Mouse (Mus musculus) spleen, adult 2 months (tissue): ENCODE results near the gene Zbtb1. TPM values are rescaled to one million over a fixed set of nuclear protein-coding genes. Genes with fewer than 3 reads are reported as not detected.

ENCODE experiments used
- DNase-seq, 2 experiments: peaks; one replicate each; pipeline versions ENCODE4 v3.0.0 to v3.0.0-alpha.2; 2012 to 2021; ENCODE audit warnings: low spot score in 2 of 2, low read depth in 1 of 2
- H3K27ac ChIP-seq: fragments of 200-500 bp; 2 replicates; pipeline ENCODE4 v1.5.1; 2012; ENCODE audit warnings: low read length, inconsistent platforms; ENCODE audit not compliant: insufficient read depth
- H3K27me3 ChIP-seq: fragments of 200-500 bp; 2 replicates; pipeline ENCODE4 v1.6.1; 2012; ENCODE audit warnings: mild to moderate bottlenecking, moderate library complexity, low read length, inconsistent platforms; ENCODE audit not compliant: control insufficient read depth, insufficient read depth
- H3K36me3 ChIP-seq: fragments of 200-500 bp; 2 replicates; pipeline ENCODE4 v1.6.1; 2012; ENCODE audit warnings: mild to moderate bottlenecking, low read length, inconsistent platforms; ENCODE audit not compliant: control insufficient read depth, insufficient read depth
- H3K4me1 ChIP-seq: fragments of 200-500 bp; 2 replicates; pipeline ENCODE4 v1.6.1; 2011; ENCODE audit warnings: inconsistent platforms; ENCODE audit not compliant: control insufficient read depth, insufficient read depth, insufficient read length
- H3K4me3 ChIP-seq: fragments of 200-500 bp; 2 replicates; pipeline ENCODE4 v1.5.1; 2011; ENCODE audit warnings: mild to moderate bottlenecking, inconsistent platforms; ENCODE audit not compliant: insufficient read depth, insufficient read length; ENCODE audit errors: extremely low read depth
- CTCF ChIP-seq: fragments of 200-500 bp; IDR thresholded peaks from 2 replicates; pipeline ENCODE4 v1.5.1; 2011; ENCODE audit warnings: mild to moderate bottlenecking, inconsistent platforms; ENCODE audit not compliant: insufficient read depth, insufficient read length, insufficient replicate concordance; ENCODE audit errors: extremely low read depth
- POLR2A ChIP-seq: fragments of 200-500 bp; IDR thresholded peaks from 2 replicates; pipeline ENCODE4 v1.6.1; 2011; ENCODE audit warnings: low read depth, low read length, inconsistent platforms
- WGBS: fragments of 180-500 bp; shearing (Covaris S2); methylation state at CpG from one replicate; pipeline ENCODE4 v1.1.7; 2018; 5-methylcytosine and 5-hydroxymethylcytosine counted together
- polyA plus RNA-seq: library from polyadenylated mRNA; depleted of rRNA; stranded (reverse); fragments of >200 nt; gene quantifications from 2 replicates; pipeline ENCODE4 v1.2.3, GENCODE M21; 2012

Gene Zbtb1
- polyA plus RNA-seq, 1 experiment = 2.1 TPM

DNA sequence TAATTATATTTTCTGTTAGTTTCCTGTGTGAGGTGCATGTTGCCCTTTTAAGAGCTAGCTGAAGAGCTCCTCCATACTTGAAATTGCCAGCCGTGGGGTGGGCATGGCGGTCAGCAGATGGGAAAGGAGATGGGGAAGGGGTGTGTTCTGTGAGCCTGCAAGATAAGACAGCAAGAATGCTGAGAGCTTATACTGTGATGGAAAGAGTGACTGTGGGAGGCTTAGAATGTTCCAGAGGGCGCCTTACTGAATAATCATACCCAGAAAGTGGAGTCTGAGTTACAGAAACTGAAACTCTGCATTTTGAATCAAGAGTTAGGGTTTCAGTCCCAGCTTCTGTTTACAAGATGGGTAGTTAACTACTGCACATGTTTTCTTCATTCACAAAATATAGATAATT, 5.4 kb downstream of the Zbtb1 start:
- no peaks in the 10 kb centered on the region for H3K27me3 ChIP-seq
- H3K27ac ChIP-seq = peak overlapping the region; percentile 54; the same call in 1 of the 2 replicates
- no peak overlapping the region for H3K4me3 ChIP-seq
- H3K36me3 ChIP-seq = no peaks in the 10 kb centered on the region
- TF ChIP-seq CTCF (no peak), POLR2A (no peak)
- WGBS = 50% methylated on average over 3 of the region's 3 CpGs
- DNase-seq = no peak
- peaks cover 25% of the 10 kb centered on the region for H3K4me1 ChIP-seq

DNA sequence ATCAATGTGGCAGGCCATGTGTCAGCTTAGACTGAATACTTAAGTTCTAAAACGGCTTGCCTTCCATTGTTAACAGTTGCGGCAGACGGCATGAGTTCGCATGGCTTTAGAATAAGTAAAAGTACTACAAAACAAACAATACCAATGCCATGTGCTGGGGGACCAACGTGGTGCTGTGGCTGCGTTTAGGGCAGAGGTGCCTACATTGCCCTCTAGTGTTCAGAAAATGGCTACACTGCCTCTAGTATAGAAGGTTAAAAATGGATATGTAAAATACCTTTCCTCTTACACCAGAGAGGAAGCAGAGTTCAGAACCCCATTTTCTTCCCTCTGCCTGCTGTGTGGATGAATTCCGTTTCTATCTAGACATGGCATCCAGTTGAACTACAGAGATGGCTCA, 6.6 kb downstream of the Zbtb1 start:
- H3K4me3 ChIP-seq = no peak overlapping the region
- peaks cover 25% of the 10 kb centered on the region for H3K4me1 ChIP-seq
- H3K36me3 ChIP-seq = no peaks in the 10 kb centered on the region
- peak overlapping the region; percentile 41 for H3K27ac ChIP-seq
- no peaks in the 10 kb centered on the region for H3K27me3 ChIP-seq
- peak in 1 of 2 experiments; percentile 49 for DNase-seq
- 18% methylated on average over 7 of the region's 7 CpGs for WGBS
- TF ChIP-seq POLR2A (no peak), CTCF (peak; percentile 64; the same call in 1 of the 2 replicates)

DNA sequence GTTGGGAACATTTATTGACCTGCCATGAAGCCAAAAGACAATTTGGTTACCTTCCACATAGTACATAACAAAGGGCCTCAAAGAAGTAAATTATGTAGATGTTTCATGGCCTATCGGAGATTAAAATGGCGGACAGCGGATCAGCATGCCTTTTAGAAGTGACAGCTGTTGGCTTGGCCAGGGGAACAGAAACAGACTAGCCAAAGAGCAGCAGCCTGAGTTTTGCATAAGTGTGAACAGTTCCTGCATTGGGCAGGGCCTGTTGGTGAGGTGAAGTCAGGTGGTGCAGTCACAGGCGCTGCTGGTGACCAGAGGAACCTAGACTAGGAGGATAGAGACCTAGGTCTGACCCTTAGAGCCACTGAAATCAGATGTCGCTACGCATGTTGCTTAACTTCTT, 7.0 kb downstream of the Zbtb1 start:
- H3K4me1 ChIP-seq = peaks cover 25% of the 10 kb centered on the region
- WGBS = 76% methylated on average over 6 of the region's 6 CpGs
- H3K27ac ChIP-seq = peak overlapping the region; percentile 41

DNA sequence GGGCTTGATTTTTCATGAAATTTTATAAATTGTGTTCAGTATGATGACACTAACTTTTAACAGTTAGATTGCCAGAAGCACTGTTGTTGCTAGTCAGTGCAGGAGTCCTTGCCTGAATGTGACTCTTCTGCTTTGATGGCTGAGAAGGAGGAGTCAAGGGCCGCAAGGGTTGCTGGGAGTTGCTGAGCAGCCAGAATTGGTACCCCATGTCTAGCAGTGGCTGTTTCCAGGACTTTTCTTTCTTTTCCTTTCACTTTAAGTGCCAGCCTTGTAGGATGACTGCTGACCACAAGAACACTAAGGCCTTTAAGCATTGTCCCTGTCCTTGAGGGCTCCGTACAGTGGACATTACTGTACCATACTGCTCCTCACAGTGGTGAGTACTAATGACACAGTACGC, 7.7 kb downstream of the Zbtb1 start:
- 86% methylated on average over 3 of the region's 3 CpGs for WGBS
- Histone ChIP-seq H3K27ac (no peak overlapping the region; the same call in 1 of the 2 replicates), H3K4me3 (no peak overlapping the region), H3K4me1 (peaks cover 20% of the 10 kb centered on the region), H3K36me3 (no peaks in the 10 kb centered on the region), H3K27me3 (no peaks in the 10 kb centered on the region)
- TF ChIP-seq POLR2A (no peak), CTCF (no peak)
- DNase-seq = no peak

More for the DNA sequence above, 7.0 kb downstream of the Zbtb1 start:
- no peak overlapping the region for H3K4me3 ChIP-seq
- H3K27me3 ChIP-seq = no peaks in the 10 kb centered on the region
- peak in 1 of 2 experiments; percentile 30 for DNase-seq
- no peaks in the 10 kb centered on the region for H3K36me3 ChIP-seq
- TF ChIP-seq CTCF (no peak), POLR2A (no peak)

DNA sequence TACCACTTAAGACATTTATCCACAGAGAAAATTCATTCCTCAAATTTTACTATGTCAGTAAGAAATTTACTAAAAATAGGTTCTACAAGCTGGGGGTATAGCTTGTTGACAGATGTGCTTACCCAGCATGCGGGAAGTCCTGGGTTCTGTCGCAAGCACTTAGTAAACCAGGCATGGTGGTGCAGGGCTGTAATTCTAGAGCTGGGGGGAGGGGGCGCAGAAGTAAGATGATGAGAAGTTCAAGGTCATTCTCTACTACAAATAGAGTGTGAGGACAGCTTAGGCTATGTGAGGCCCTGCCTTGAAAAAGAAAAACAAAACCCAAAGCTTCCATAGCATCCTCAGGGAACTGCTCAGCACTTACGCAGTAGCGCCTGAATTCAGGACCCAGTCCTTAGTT, 8.5 kb downstream of the Zbtb1 start:
- Histone ChIP-seq H3K27ac (no peak overlapping the region), H3K4me3 (no peak overlapping the region), H3K4me1 (peaks cover 17% of the 10 kb centered on the region), H3K36me3 (no peaks in the 10 kb centered on the region), H3K27me3 (no peaks in the 10 kb centered on the region)
- DNase-seq = no peak
- TF ChIP-seq CTCF (no peak), POLR2A (no peak)
- WGBS = 88% methylated on average over 5 of the region's 5 CpGs

DNA sequence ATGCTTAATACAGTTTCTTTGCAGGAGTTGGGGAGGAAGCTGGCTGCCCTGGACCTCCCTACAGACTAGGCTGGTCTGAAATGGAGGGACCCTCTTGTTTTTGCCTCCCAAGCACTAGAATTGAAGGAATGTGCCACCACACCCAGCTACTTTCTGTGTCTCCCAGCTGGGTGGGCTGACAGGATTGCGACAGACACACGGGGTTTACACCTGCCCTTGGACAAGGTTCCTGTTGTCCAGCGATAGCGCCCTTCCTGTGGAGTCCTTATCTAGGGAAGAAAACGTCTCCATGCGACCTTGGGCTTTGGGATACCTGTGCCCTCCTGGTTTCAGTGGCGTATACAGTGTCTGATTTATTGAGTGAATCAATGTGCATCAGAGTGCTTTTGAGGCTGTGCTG, 10.1 kb downstream of the Zbtb1 start:
- WGBS = 90% methylated on average over 7 of the region's 7 CpGs
- Histone ChIP-seq H3K4me3 (no peak overlapping the region), H3K4me1 (peaks cover 17% of the 10 kb centered on the region), H3K27me3 (no peaks in the 10 kb centered on the region), H3K36me3 (no peaks in the 10 kb centered on the region), H3K27ac (no peak overlapping the region)
- TF ChIP-seq CTCF = no peak
- no peak for TF ChIP-seq POLR2A
- DNase-seq = no peak

DNA sequence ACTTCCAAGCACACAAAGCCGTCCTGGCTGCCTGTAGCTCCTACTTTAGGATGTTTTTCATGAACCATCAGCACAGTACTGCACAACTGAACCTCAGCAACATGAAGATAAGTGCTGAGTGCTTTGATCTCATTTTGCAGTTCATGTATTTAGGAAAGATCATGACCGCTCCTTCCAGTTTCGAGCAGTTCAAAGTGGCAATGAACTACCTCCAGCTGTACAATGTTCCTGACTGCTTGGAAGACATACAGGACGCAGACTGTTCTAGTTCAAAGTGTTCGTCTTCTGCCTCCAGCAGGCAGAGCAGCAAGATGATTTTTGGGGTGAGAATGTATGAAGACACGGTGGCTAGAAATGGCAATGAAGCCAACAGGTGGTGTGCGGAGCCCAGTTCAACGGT, 15.3 kb downstream of the Zbtb1 start:
- WGBS = 95% methylated on average over 8 of the region's 8 CpGs
- no peak overlapping the region for H3K27ac ChIP-seq
- H3K4me3 ChIP-seq = no peak overlapping the region
- H3K4me1 ChIP-seq = no peaks in the 10 kb centered on the region
- TF ChIP-seq POLR2A (no peak), CTCF (no peak)
- DNase-seq = no peak
- H3K27me3 ChIP-seq = no peaks in the 10 kb centered on the region
- peaks cover 24% of the 10 kb centered on the region for H3K36me3 ChIP-seq
